Mouse (Mus musculus) stomach, embryonic 16.5 days (tissue): ENCODE measurements around the gene Gan. TPM values are rescaled to one million over a fixed set of nuclear protein-coding genes. Genes with fewer than 3 reads are reported as not detected.

ENCODE experiments used
- ATAC-seq: fragments of 200-750 bp; cut with Nextera tagmentation; 2 replicates; pipeline ENCODE4 v1.8.0; 2017; ENCODE audit warnings: moderate number of reproducible peaks, moderate TSS enrichment; ENCODE audit not compliant: insufficient read depth, low FRiP score
- H3K27ac ChIP-seq: fragments of 300-500 bp; sonication (generic); 2 replicates; pipeline ENCODE4 v1.5.1; 2014; ENCODE audit warnings: low read length
- H3K27me3 ChIP-seq: fragments of 300-500 bp; sonication (generic); 2 replicates; pipeline ENCODE4 v1.6.1; 2014; ENCODE audit warnings: low read length, control low read depth, mixed read lengths; ENCODE audit not compliant: control insufficient read depth, insufficient read depth
- H3K36me3 ChIP-seq: fragments of 300-500 bp; sonication (generic); 2 replicates; pipeline ENCODE4 v1.6.1; 2014; ENCODE audit warnings: low read length; ENCODE audit not compliant: control insufficient read depth, insufficient read depth
- H3K4me1 ChIP-seq: fragments of 300-500 bp; sonication (generic); 2 replicates; pipeline ENCODE4 v1.6.1; 2014; ENCODE audit warnings: low read length, control low read depth, mixed read lengths; ENCODE audit not compliant: control insufficient read depth, insufficient read depth
- H3K4me2 ChIP-seq: fragments of 300-500 bp; sonication (generic); 2 replicates; pipeline ENCODE4 v1.6.1; 2014; ENCODE audit warnings: low read depth, low read length, mixed read lengths
- H3K4me3 ChIP-seq: fragments of 300-500 bp; sonication (generic); replicated peaks from 2 replicates; pipeline ENCODE4 v1.5.1; 2014; ENCODE audit warnings: mild to moderate bottlenecking, low read length
- H3K9ac ChIP-seq: fragments of 300-500 bp; sonication (generic); 2 replicates; pipeline ENCODE4 v1.6.1; 2014; ENCODE audit warnings: low read length
- H3K9me3 ChIP-seq: fragments of 300-500 bp; sonication (generic); replicated peaks from 2 replicates; pipeline ENCODE4 v1.6.1; 2016; ENCODE audit warnings: low read length, control low read depth; ENCODE audit not compliant: control insufficient read depth
- WGBS: fragments of 180-500 bp; shearing (Covaris S2); extraction: QIAGEN DNeasy Blood & Tissue Kit; methylation state at CpG from one replicate; pipeline ENCODE4 v1.1.7; 2014; 5-methylcytosine and 5-hydroxymethylcytosine counted together
- polyA plus RNA-seq: library from polyadenylated mRNA; unstranded; fragments of >200 nt; fragmentation: Nextera tagmentation; extraction: Ambion mirVana; gene quantifications from 2 replicates; pipeline ENCODE4 v1.2.1, GENCODE M21; 2015

Gan gene
- polyA plus RNA-seq, 1 experiment from 2014 or later = 2.2 TPM

DNA sequence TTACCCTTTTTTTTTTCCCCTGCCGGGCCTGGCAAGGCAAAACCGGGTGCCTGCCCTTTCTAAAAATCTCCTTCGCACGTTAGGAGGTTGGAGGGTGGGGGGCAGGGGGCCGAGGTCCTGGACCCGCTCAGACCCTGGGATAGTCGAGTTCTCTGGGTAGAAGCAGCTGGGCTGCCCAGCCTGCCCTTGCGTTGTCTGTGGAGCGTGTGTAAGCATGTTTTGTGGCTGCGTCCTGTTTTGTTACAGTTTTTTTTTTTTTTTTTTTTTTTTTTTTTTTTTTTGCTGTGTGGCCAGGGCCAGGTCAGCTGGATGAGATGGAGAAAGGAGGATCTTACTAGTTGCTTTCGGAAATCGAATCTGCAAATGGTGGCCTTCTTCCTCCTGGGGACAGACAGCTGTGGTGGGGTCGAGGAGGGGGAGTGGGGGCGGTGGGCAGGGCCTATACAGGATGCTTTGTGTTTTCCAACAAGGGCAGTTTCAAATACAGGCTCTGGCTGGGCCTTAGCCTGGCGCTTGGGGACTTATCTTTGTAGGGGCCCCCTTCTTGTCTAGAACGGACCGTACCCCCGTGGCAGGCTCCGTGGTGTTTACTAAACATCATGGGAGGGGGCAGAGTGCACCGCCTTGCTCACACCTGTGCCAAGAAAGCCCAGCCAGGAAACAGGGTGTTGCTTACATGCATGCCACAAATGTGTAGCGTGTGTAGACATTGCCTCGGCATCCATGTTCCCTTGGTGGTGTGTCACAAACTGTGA lies 100.1 kb downstream of the Gan start:
- Histone ChIP-seq H3K36me3 (no peaks in the 10 kb centered on the region), H3K9ac (peak overlapping the region; percentile 97), H3K4me3 (peak overlapping the region; percentile 90), H3K27me3 (no peaks in the 10 kb centered on the region), H3K9me3 (no peaks in the 10 kb centered on the region), H3K4me1 (peaks cover 45% of the 10 kb centered on the region), H3K4me2 (peak overlapping the region; percentile 77), H3K27ac (peak overlapping the region; percentile 79)
- ATAC-seq = no peak
- WGBS = 1% methylated on average over 22 of the region's 22 CpGs

GRCm38 (mm10) chr8:117258576-117259040 lies 100.7 kb downstream of the Gan start:
- ATAC-seq = no peak
- Histone ChIP-seq H3K9ac (peak overlapping the region; percentile 97), H3K4me2 (peak overlapping the region; percentile 77), H3K27me3 (no peaks in the 10 kb centered on the region), H3K4me1 (peaks cover 51% of the 10 kb centered on the region), H3K9me3 (no peaks in the 10 kb centered on the region), H3K36me3 (no peaks in the 10 kb centered on the region), H3K27ac (peak overlapping the region; percentile 79), H3K4me3 (peak overlapping the region; percentile 90)
- WGBS = 23% methylated on average over 6 of the region's 6 CpGs

DNA sequence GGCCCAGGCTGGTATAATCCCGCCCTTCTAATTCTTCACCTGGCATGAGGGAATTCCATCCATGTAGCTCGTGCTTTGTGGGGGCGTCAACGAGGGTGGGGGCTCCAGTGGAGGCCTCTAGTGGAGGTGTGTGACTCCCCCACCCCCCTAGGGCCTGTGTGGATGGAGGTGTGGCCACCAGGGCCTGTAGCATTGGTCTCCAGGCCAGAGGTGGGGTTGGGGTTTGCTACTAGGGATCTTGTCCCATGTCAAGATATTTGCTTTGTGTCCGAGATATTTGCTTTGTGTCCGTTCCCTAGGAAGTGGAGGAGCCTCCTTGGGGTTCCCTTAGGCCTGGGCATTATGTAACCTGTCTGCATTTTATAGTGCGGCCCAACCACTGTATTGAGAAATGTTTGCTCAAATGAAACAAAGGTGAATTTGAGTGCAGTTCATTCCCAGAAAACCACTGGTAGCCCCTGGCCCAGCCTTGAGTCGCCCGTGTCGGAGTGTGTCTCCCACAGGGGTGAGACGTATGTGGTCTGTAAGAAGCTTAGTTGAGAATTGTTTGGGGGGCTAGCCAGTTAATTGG lies 101.6 kb downstream of the Gan start:
- Histone ChIP-seq H3K4me1 (peaks cover 51% of the 10 kb centered on the region), H3K27ac (peak overlapping the region; percentile 79), H3K27me3 (no peaks in the 10 kb centered on the region), H3K9ac (peak overlapping the region; percentile 97), H3K4me2 (peak overlapping the region; percentile 77), H3K9me3 (no peaks in the 10 kb centered on the region), H3K36me3 (no peaks in the 10 kb centered on the region), H3K4me3 (peak overlapping the region; percentile 90)
- no peak for ATAC-seq
- WGBS = 44% methylated on average over 11 of the region's 11 CpGs

- peak overlapping the region; percentile 77 for H3K4me2 ChIP-seq
- H3K9me3 ChIP-seq = no peaks in the 10 kb centered on the region
- H3K4me3 ChIP-seq = peak overlapping the region; percentile 90
- H3K36me3 ChIP-seq = no peaks in the 10 kb centered on the region
- H3K27ac ChIP-seq = peak overlapping the region; percentile 79
- peak overlapping the region; percentile 97 for H3K9ac ChIP-seq
- H3K27me3 ChIP-seq = no peaks in the 10 kb centered on the region
- no peak for ATAC-seq
- H3K4me1 ChIP-seq = peaks cover 59% of the 10 kb centered on the region
- WGBS = 33% methylated on average over 14 of the region's 14 CpGs
These were observed 102.4 kb downstream of the Gan start for GRCm38 (mm10) chr8:117260234-117260929.

GRCm38 (mm10) chr8:117260930-117261475 lies 103.1 kb downstream of the Gan start:
- Histone ChIP-seq H3K4me2 (peak overlapping the region; percentile 77), H3K4me1 (peaks cover 61% of the 10 kb centered on the region), H3K9me3 (no peaks in the 10 kb centered on the region), H3K4me3 (peak overlapping the region; percentile 90), H3K36me3 (no peaks in the 10 kb centered on the region), H3K9ac (peak overlapping the region; percentile 51), H3K27ac (0 out of 2 replicates have a peak overlapping the region, but pooled peaks have one; percentile 29), H3K27me3 (no peaks in the 10 kb centered on the region)
- ATAC-seq = no peak
- 39% methylated on average over 14 of the region's 14 CpGs for WGBS

GRCm38 (mm10) chr8:117261702-117262101 lies 103.8 kb downstream of the Gan start:
- H3K9ac ChIP-seq = no peak overlapping the region; the same call in 1 of the 2 replicates
- no peak overlapping the region for H3K4me3 ChIP-seq
- H3K4me1 ChIP-seq = peaks cover 61% of the 10 kb centered on the region
- 42% methylated on average over 9 of the region's 9 CpGs for WGBS
- no peak for ATAC-seq
- H3K9me3 ChIP-seq = no peaks in the 10 kb centered on the region
- no peaks in the 10 kb centered on the region for H3K36me3 ChIP-seq
- H3K27me3 ChIP-seq = no peaks in the 10 kb centered on the region
- H3K27ac ChIP-seq = no peak overlapping the region
- H3K4me2 ChIP-seq = peak overlapping the region; percentile 77

DNA sequence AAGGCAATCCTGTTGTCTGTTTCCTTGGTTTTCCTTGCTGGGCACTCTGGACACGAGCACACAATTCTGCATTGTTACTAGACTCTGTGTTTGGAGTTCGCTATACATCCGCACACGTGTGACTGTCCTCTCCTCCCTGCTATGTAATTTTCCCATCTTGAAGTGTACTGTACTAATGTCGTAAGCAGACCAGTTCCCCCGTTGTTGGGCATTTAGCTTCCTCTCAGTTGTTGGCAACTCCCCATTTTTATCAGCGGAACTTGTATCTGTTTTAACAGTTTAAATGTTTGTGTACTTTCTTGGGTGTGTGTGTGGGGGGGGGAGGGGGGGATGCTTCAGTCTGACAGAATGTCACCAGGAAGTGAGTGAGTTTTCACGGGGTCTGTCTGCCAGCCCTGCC lies 104.8 kb downstream of the Gan start:
- WGBS = 40% methylated on average over 8 of the region's 8 CpGs
- Histone ChIP-seq H3K9ac (no peak overlapping the region), H3K4me2 (0 out of 2 replicates have a peak overlapping the region, but pooled peaks have one; percentile 2), H3K27me3 (no peaks in the 10 kb centered on the region), H3K27ac (no peak overlapping the region), H3K4me1 (peaks cover 61% of the 10 kb centered on the region), H3K4me3 (no peak overlapping the region), H3K36me3 (no peaks in the 10 kb centered on the region), H3K9me3 (no peaks in the 10 kb centered on the region)
- no peak for ATAC-seq

- no peak overlapping the region for H3K9ac ChIP-seq
- peaks cover 61% of the 10 kb centered on the region for H3K4me1 ChIP-seq
- H3K36me3 ChIP-seq = no peaks in the 10 kb centered on the region
- WGBS = 41% methylated on average over 6 of the region's 6 CpGs
- no peaks in the 10 kb centered on the region for H3K27me3 ChIP-seq
- ATAC-seq = no peak
- H3K4me3 ChIP-seq = no peak overlapping the region
- no peak overlapping the region for H3K4me2 ChIP-seq
- H3K27ac ChIP-seq = no peak overlapping the region
- no peaks in the 10 kb centered on the region for H3K9me3 ChIP-seq
These were observed 105.5 kb downstream of the Gan start for GRCm38 (mm10) chr8:117263442-117263841.
